8 mouse cellular contexts compared by ENCODE assay signal in genomic region chr14:21076501-21077194, GRCm38 (mm10). TPM values are rescaled to one million over a fixed set of nuclear protein-coding genes. Genes with fewer than 3 reads are reported as not detected.
DNase-seq lines count a peak whose midpoint lies in the region; ATAC-seq lines count a peak whose summit lies in the region.

No protein-coding gene starts in this region.

- no peaks in the 10 kb centered on the region for H3K9me3 ChIP-seq in hindbrain, embryonic 12.5 days (replicated peaks)

- peak; percentile 59 for ATAC-seq in hindbrain, embryonic 12.5 days (ENCODE audit: low FRiP score)

- 45% methylated on average over 7 of the region's 7 CpGs for WGBS in hindbrain, embryonic 12.5 days

- peak overlapping the region; percentile 42 for H3K4me3 ChIP-seq in hindbrain, embryonic 12.5 days

- peak overlapping the region; percentile 75 for H3K4me2 ChIP-seq in hindbrain, embryonic 12.5 days (replicated peaks)

- H3K36me3 ChIP-seq in hindbrain, embryonic 12.5 days: no peaks in the 10 kb centered on the region

- H3K27ac ChIP-seq in hindbrain, embryonic 12.5 days: no peak overlapping the region

- peaks cover 4% of the 10 kb centered on the region for H3K4me1 ChIP-seq in hindbrain, embryonic 12.5 days

- H3K9ac ChIP-seq in hindbrain, embryonic 12.5 days: peak overlapping the region; percentile 47

- H3K27me3 ChIP-seq in hindbrain, embryonic 12.5 days: no peaks in the 10 kb centered on the region

- peak; percentile 64 for DNase-seq in cerebellum, adult 11-12 months
- no peak for DNase-seq in cerebellum, adult 8-10 months
- DNase-seq in thymus, postnatal 14 days: peak; percentile 27
- no peak for DNase-seq in thymus, postnatal 4 days
- peak; percentile 24 for DNase-seq in lung, postnatal 36 days
- no peak for DNase-seq in embryo, embryonic 9.5 days (ENCODE audit: extremely low spot score)
- no peak for DNase-seq in yolk sac, embryonic 10.5 days (ENCODE audit: low spot score)

RNA-seq across cellular contexts. Expression of gene Adk, which starts 24.3 kb away (rescaled TPM):
- polyA plus RNA-seq in hindbrain, embryonic 12.5 days (2016; fragmentation: Nextera tagmentation; extraction: Ambion mirVana): 76.2 and 79.3 TPM in 2 replicates

RNA-seq across cellular contexts. Expression of gene Ap3m1, which starts 24.3 kb away (rescaled TPM):
- polyA plus RNA-seq in hindbrain, embryonic 12.5 days (2016; fragmentation: Nextera tagmentation; extraction: Ambion mirVana): 105 and 109 TPM in 2 replicates

Comparison
In these comparisons a context has a peak if more than half of its experiments do, and no peak if none do; other contexts are left out.
1. DNase-seq: peak in cerebellum, adult 11-12 months (single experiment), thymus, postnatal 14 days (single experiment) and lung, postnatal 36 days (single experiment); none in cerebellum, adult 8-10 months (single experiment), thymus, postnatal 4 days (single experiment), embryo, embryonic 9.5 days (single experiment) and yolk sac, embryonic 10.5 days (single experiment).